In genomic region chr14:23689681-23690080, GRCm38 (mm10) we compare ENCODE assay signal across 24 mouse cellular contexts.
DNase-seq lines count a peak whose midpoint lies in the region; ATAC-seq and TF ChIP-seq lines count a peak whose summit lies in the region.
"Had no signal": no experiment of that assay in that cellular context is flagged by ENCODE, and none has a peak within 500 bp of the region (broad histone marks: within the 10 kb centered on the region; RNA-seq: fewer than 3 reads in every experiment).

No protein-coding gene starts in this region.

- H3K27me3 ChIP-seq in embryonic facial prominence, embryonic 15.5 days: no peaks in the 10 kb centered on the region
- no peaks in the 10 kb centered on the region for H3K27me3 ChIP-seq in limb, embryonic 11.5 days (ENCODE audit: control insufficient read depth, insufficient read depth, low read length)
- H3K27me3 ChIP-seq: hindbrain, embryonic 12.5 days; liver, embryonic 15.5 days had no signal

- ATAC-seq in embryonic facial prominence, embryonic 15.5 days (ENCODE audit: insufficient number of reproducible peaks, low FRiP score, low TSS enrichment, low read depth): peak; percentile 51
- no peak for ATAC-seq in limb, embryonic 11.5 days (ENCODE audit: insufficient number of reproducible peaks, low FRiP score, low TSS enrichment, low read depth)
- ATAC-seq: CD4-positive, CD25-positive, alpha-beta regulatory T cell, adult 4 months; forebrain, embryonic 16.5 days had no signal

- no peak overlapping the region for H3K4me2 ChIP-seq in embryonic facial prominence, embryonic 15.5 days (replicated peaks)
- H3K4me2 ChIP-seq in limb, embryonic 11.5 days (ENCODE audit: low read depth, severe bottlenecking): no peak overlapping the region
- H3K4me2 ChIP-seq: heart, embryonic 13.5 days; hindbrain, embryonic 12.5 days; liver, embryonic 15.5 days; midbrain, embryonic 11.5 days had no signal

- H3K9ac ChIP-seq in embryonic facial prominence, embryonic 15.5 days: no peak overlapping the region
- H3K9ac ChIP-seq in limb, embryonic 11.5 days (ENCODE audit: low read length): no peak overlapping the region
- H3K9ac ChIP-seq: heart, embryonic 13.5 days; hindbrain, embryonic 12.5 days; liver, embryonic 15.5 days had no signal

- DNase-seq in gastrocnemius, adult 2 months: peak; percentile 45
- DNase-seq in gastrocnemius, adult 8-10 months (ENCODE audit: low spot score in 2 of 2): no peak
- DNase-seq in embryo, embryonic 9.5 days (ENCODE audit: extremely low spot score): peak; percentile 12
- peak; percentile 36 for DNase-seq in limb, embryonic 11.5 days (ENCODE audit: low spot score)
- DNase-seq in urinary bladder, postnatal 10 days (ENCODE audit: low spot score): no peak
- DNase-seq in right cerebral cortex, postnatal 36 days (ENCODE audit: low spot score in 2 of 2): no peak
- no peak for DNase-seq in heart, postnatal 10 days
- DNase-seq: adrenal gland, postnatal 14 days; cerebellum, adult 8-10 months; heart, adult 2 months; kidney, adult 11 months; kidney, postnatal 10 days; liver; spleen, adult 18-20 months; thymus, postnatal 14 days had no signal

- H3K9me3 ChIP-seq in embryonic facial prominence, embryonic 15.5 days (replicated peaks): no peaks in the 10 kb centered on the region
- no peaks in the 10 kb centered on the region for H3K9me3 ChIP-seq in limb, embryonic 11.5 days (ENCODE audit: control insufficient read depth, low read length)
- H3K9me3 ChIP-seq: forebrain, embryonic 10.5 days; heart, embryonic 13.5 days; hindbrain, embryonic 12.5 days; liver, embryonic 15.5 days had no signal

- H3K27ac ChIP-seq in gastrocnemius, adult 2 months: no peak overlapping the region
- no peak overlapping the region for H3K27ac ChIP-seq in embryonic facial prominence, embryonic 15.5 days (replicated peaks)
- H3K27ac ChIP-seq in limb, embryonic 11.5 days (replicated peaks; ENCODE audit: low read depth, low read length): no peak overlapping the region
- H3K27ac ChIP-seq: forebrain, embryonic 10.5 days; heart, adult 2 months; heart, embryonic 13.5 days; hindbrain, embryonic 12.5 days; liver, embryonic 15.5 days; macrophage had no signal

- H3K36me3 ChIP-seq in embryonic facial prominence, embryonic 15.5 days: no peaks in the 10 kb centered on the region
- no peaks in the 10 kb centered on the region for H3K36me3 ChIP-seq in limb, embryonic 11.5 days (ENCODE audit: control insufficient read depth, insufficient read depth, low read length)
- H3K36me3 ChIP-seq: forebrain, embryonic 10.5 days; heart, embryonic 13.5 days; hindbrain, embryonic 12.5 days; liver, embryonic 15.5 days had no signal

- TF ChIP-seq CTCF in gastrocnemius, adult 2 months (IDR thresholded peaks at IDR 0.05): no peak

- intact Hi-C loops in gastrocnemius, adult 2 months (cut with DNase I): loop anchor here (5.0 kb wide), 1 partner anchor 318 kb away; no protein-coding TSS in a partner anchor
- intact Hi-C loops in heart, postnatal 10 days (cut with DNase I): no loop called here

- H3K4me1 ChIP-seq in embryonic facial prominence, embryonic 15.5 days: no peaks in the 10 kb centered on the region
- peaks cover 3% of the 10 kb centered on the region; the same call in 1 of the 2 replicates for H3K4me1 ChIP-seq in limb, embryonic 11.5 days (ENCODE audit: control insufficient read depth, insufficient read depth, low read length)
- H3K4me1 ChIP-seq: heart, embryonic 13.5 days; hindbrain, embryonic 12.5 days; liver, embryonic 15.5 days had no signal

- WGBS in embryonic facial prominence, embryonic 15.5 days: 26% methylated on average over 5 of the region's 5 CpGs
- WGBS in limb, embryonic 11.5 days: 57% methylated on average over 5 of the region's 5 CpGs

- H3K4me3 ChIP-seq in gastrocnemius, adult 2 months: no peak overlapping the region
- no peak overlapping the region for H3K4me3 ChIP-seq in embryonic facial prominence, embryonic 15.5 days (replicated peaks)
- no peak overlapping the region for H3K4me3 ChIP-seq in limb, embryonic 11.5 days (ENCODE audit: low read depth, low read length)
- H3K4me3 ChIP-seq: forebrain, embryonic 10.5 days; heart, adult 2 months; heart, embryonic 13.5 days; hindbrain, embryonic 12.5 days; liver, embryonic 15.5 days had no signal

Comparison
In these comparisons a context has a peak if more than half of its experiments do, and no peak if none do; other contexts are left out.
1. DNase-seq: peak in gastrocnemius, adult 2 months (single experiment), embryo, embryonic 9.5 days (single experiment) and limb, embryonic 11.5 days (single experiment); none in gastrocnemius, adult 8-10 months (0 of 2), urinary bladder, postnatal 10 days (single experiment), right cerebral cortex, postnatal 36 days (0 of 2) and heart, postnatal 10 days (0 of 2).